Mouse (Mus musculus): ENCODE results near the gene Hao1. TPM values are rescaled to one million over a fixed set of nuclear protein-coding genes. Genes with fewer than 3 reads are reported as not detected.

Gene Hao1
- polyA plus RNA-seq (2017; shearing (Covaris generic)) = under 1 TPM in 1 of 2 experiments, not detected in 1; 0.16 TPM

GRCm38 (mm10) chr2:134554221-134554727, at the start of gene Hao1:
Gene Hao1 (minus strand): TSS chr2:134554368.
- no peak for ATAC-seq

GRCm38 (mm10) chr2:134591081-134591694, 37.0 kb upstream of the Hao1 start:
- no peak for ATAC-seq

- no peak for ATAC-seq
Measured at GRCm38 (mm10) chr2:134585243-134585642, 31.1 kb upstream of the Hao1 start.

GRCm38 (mm10) chr2:134559422-134559821, 5.3 kb upstream of the Hao1 start:
- no peak for ATAC-seq

GRCm38 (mm10) chr2:134552358-134552757, 1.8 kb downstream of the Hao1 start:
- ATAC-seq = no peak

- peak; percentile 59 for ATAC-seq
Measured at GRCm38 (mm10) chr2:134549770-134550169, 4.4 kb downstream of the Hao1 start.

GRCm38 (mm10) chr2:134545116-134545515, 9.1 kb downstream of the Hao1 start:
- no peak for ATAC-seq

- ATAC-seq = no peak
Measured at GRCm38 (mm10) chr2:134544321-134545065, 9.7 kb downstream of the Hao1 start.

GRCm38 (mm10) chr2:134543501-134543900, 10.7 kb downstream of the Hao1 start:
- no peak for ATAC-seq

- no peak for ATAC-seq
Measured at GRCm38 (mm10) chr2:134541019-134541418, 13.1 kb downstream of the Hao1 start.

- ATAC-seq = no peak
Measured at GRCm38 (mm10) chr2:134538451-134538850, 15.7 kb downstream of the Hao1 start.

GRCm38 (mm10) chr2:134528122-134528810, 25.9 kb downstream of the Hao1 start:
- ATAC-seq = no peak

GRCm38 (mm10) chr2:134527419-134528114, 26.6 kb downstream of the Hao1 start:
- no peak for ATAC-seq

- no peak for ATAC-seq
Measured at GRCm38 (mm10) chr2:134518042-134518441, 36.1 kb downstream of the Hao1 start.

GRCm38 (mm10) chr2:134499777-134500176, 54.4 kb downstream of the Hao1 start:
- no peak for ATAC-seq

- no peak for ATAC-seq
Measured at GRCm38 (mm10) chr2:134498450-134498849, 55.7 kb downstream of the Hao1 start.

- no peak for ATAC-seq
Measured at GRCm38 (mm10) chr2:134488671-134489070, 65.5 kb downstream of the Hao1 start.

GRCm38 (mm10) chr2:134486055-134486834, 67.9 kb downstream of the Hao1 start:
- ATAC-seq = no peak

GRCm38 (mm10) chr2:134482683-134483082, 71.5 kb downstream of the Hao1 start:
- no peak for ATAC-seq

- ATAC-seq = peak; percentile 36
Measured at GRCm38 (mm10) chr2:134481759-134482158, 72.4 kb downstream of the Hao1 start.

GRCm38 (mm10) chr2:134481174-134481573, 73.0 kb downstream of the Hao1 start:
- no peak for ATAC-seq

- ATAC-seq = no peak
Measured at GRCm38 (mm10) chr2:134465132-134465531, 89.0 kb downstream of the Hao1 start.
